Mouse (Mus musculus) kidney, postnatal 14 days (tissue): ENCODE measurements around the gene Tspan32.
A peak's percentile ranks its signal among the peaks of the same experiment; 100 is the strongest.

Source experiments
- DNase-seq: peaks from one replicate; pipeline ENCODE4 v3.0.0; 2022; ENCODE audit warnings: mixed read lengths

The Tspan32 gene

GRCm38 (mm10) chr7:143034519-143035450 lies 29.9 kb downstream of the Tspan32 start:
- no peak for DNase-seq

GRCm38 (mm10) chr7:143036787-143037186 lies 31.9 kb downstream of the Tspan32 start:
- DNase-seq, result no peak

GRCm38 (mm10) chr7:143037306-143037705 lies 32.5 kb downstream of the Tspan32 start:
- no peak for DNase-seq

- DNase-seq, result no peak
Measured at GRCm38 (mm10) chr7:143038174-143038931, 33.5 kb downstream of the Tspan32 start.

GRCm38 (mm10) chr7:143040561-143040960 lies 35.7 kb downstream of the Tspan32 start:
- no peak for DNase-seq

GRCm38 (mm10) chr7:143041138-143041822 lies 36.4 kb downstream of the Tspan32 start:
- DNase-seq, result no peak

- DNase-seq, result peak; percentile 88
Measured at GRCm38 (mm10) chr7:143042089-143042488, 37.2 kb downstream of the Tspan32 start.

- DNase-seq, result no peak
Measured at GRCm38 (mm10) chr7:143042897-143043300, 38.1 kb downstream of the Tspan32 start.

GRCm38 (mm10) chr7:143044049-143044825 lies 39.4 kb downstream of the Tspan32 start:
- DNase-seq, result no peak

GRCm38 (mm10) chr7:143044826-143045206 lies 40.0 kb downstream of the Tspan32 start:
- DNase-seq, result no peak

- DNase-seq, result no peak
Measured at GRCm38 (mm10) chr7:143046358-143046757, 41.5 kb downstream of the Tspan32 start.

GRCm38 (mm10) chr7:143049331-143049730 lies 44.5 kb downstream of the Tspan32 start:
- no peak for DNase-seq

GRCm38 (mm10) chr7:143049841-143050816 lies 45.3 kb downstream of the Tspan32 start:
- peak; percentile 79 for DNase-seq

GRCm38 (mm10) chr7:143051316-143051715 lies 46.5 kb downstream of the Tspan32 start:
- DNase-seq, result peak; percentile 58

GRCm38 (mm10) chr7:143052626-143053007 lies 47.8 kb downstream of the Tspan32 start, which contains the start of gene Cd81:
Gene Cd81 (plus strand): TSS chr7:143052739.
- peak; percentile 93 for DNase-seq

- DNase-seq, result peak; percentile 84
Measured at GRCm38 (mm10) chr7:143053008-143053899, 48.4 kb downstream of the Tspan32 start.

- peak; percentile 23 for DNase-seq
Measured at GRCm38 (mm10) chr7:143053961-143054611, 49.2 kb downstream of the Tspan32 start.

GRCm38 (mm10) chr7:143054612-143054965 lies 49.7 kb downstream of the Tspan32 start:
- DNase-seq, result no peak

GRCm38 (mm10) chr7:143055001-143055400 lies 50.2 kb downstream of the Tspan32 start:
- DNase-seq, result no peak
